Mouse (Mus musculus) midbrain, embryonic 11.5 days (tissue): ENCODE data around the gene C8a. TPM values are rescaled to one million over a fixed set of nuclear protein-coding genes. Genes with fewer than 3 reads are reported as not detected.

Source experiments
- ATAC-seq: fragments of 200-750 bp; cut with Nextera tagmentation; 2 replicates; pipeline ENCODE4 v1.8.0; 2017; ENCODE audit warnings: moderate TSS enrichment, moderate library complexity; ENCODE audit not compliant: low FRiP score
- DNase-seq: peaks from one replicate; pipeline ENCODE4 v3.0.0; 2015; ENCODE audit warnings: low spot score; ENCODE audit errors: missing footprints
- H3K27ac ChIP-seq: fragments of 300-500 bp; sonication (generic); 2 replicates; pipeline ENCODE4 v1.5.1; 2014; ENCODE audit warnings: low read depth, low read length
- H3K27me3 ChIP-seq: fragments of 300-500 bp; sonication (generic); 2 replicates; pipeline ENCODE4 v1.6.1; 2014; ENCODE audit warnings: mild to moderate bottlenecking, low read length, moderate library complexity, mixed read lengths; ENCODE audit not compliant: control insufficient read depth, insufficient read depth
- H3K36me3 ChIP-seq: fragments of 300-500 bp; sonication (generic); 2 replicates; pipeline ENCODE4 v1.6.1; 2014; ENCODE audit warnings: mild to moderate bottlenecking, low read length, moderate library complexity, mixed read lengths; ENCODE audit not compliant: control insufficient read depth, insufficient read depth
- H3K4me1 ChIP-seq: fragments of 300-500 bp; sonication (generic); 2 replicates; pipeline ENCODE4 v1.6.1; 2014; ENCODE audit warnings: low read length; ENCODE audit not compliant: control insufficient read depth, insufficient read depth
- H3K4me2 ChIP-seq: fragments of 300-500 bp; sonication (generic); 2 replicates; pipeline ENCODE4 v1.6.1; 2014; ENCODE audit warnings: mild to moderate bottlenecking, moderate library complexity
- H3K4me3 ChIP-seq: fragments of 300-500 bp; sonication (generic); 2 replicates; pipeline ENCODE4 v1.5.1; 2014; ENCODE audit warnings: low read depth, low read length
- H3K9ac ChIP-seq: fragments of 300-500 bp; sonication (generic); 2 replicates; pipeline ENCODE4 v1.6.1; 2014; ENCODE audit warnings: low read length
- H3K9me3 ChIP-seq: fragments of 300-500 bp; sonication (generic); 2 replicates; pipeline ENCODE4 v1.6.1; 2016; ENCODE audit warnings: low read length; ENCODE audit not compliant: control insufficient read depth
- WGBS: fragments of 180-500 bp; shearing (Covaris S2); extraction: QIAGEN DNeasy Blood & Tissue Kit; methylation state at CpG from one replicate; pipeline ENCODE4 v1.1.7; 2014; 5-methylcytosine and 5-hydroxymethylcytosine counted together
- polyA plus RNA-seq: library from polyadenylated mRNA; unstranded; fragments of >200 nt; fragmentation: Nextera tagmentation; extraction: Ambion mirVana; gene quantifications from 2 replicates; pipeline ENCODE4 v1.2.1, GENCODE M21; 2014

The C8a gene
- polyA plus RNA-seq, 1 experiment from 2014 or later, result not detected

GRCm38 (mm10) chr4:104770331-104770730 is 105.9 kb downstream of the C8a start:
- Histone ChIP-seq H3K27me3 (no peaks in the 10 kb centered on the region), H3K4me2 (no peak overlapping the region), H3K9ac (no peak overlapping the region), H3K27ac (no peak overlapping the region), H3K4me1 (no peaks in the 10 kb centered on the region), H3K9me3 (no peaks in the 10 kb centered on the region), H3K4me3 (no peak overlapping the region), H3K36me3 (no peaks in the 10 kb centered on the region)
- 72% methylated on average over 4 of the region's 4 CpGs for WGBS
- ATAC-seq, result no peak
- no peak for DNase-seq

- Histone ChIP-seq H3K9me3 (no peaks in the 10 kb centered on the region), H3K4me3 (no peak overlapping the region), H3K36me3 (no peaks in the 10 kb centered on the region), H3K9ac (no peak overlapping the region), H3K27ac (no peak overlapping the region), H3K27me3 (no peaks in the 10 kb centered on the region), H3K4me2 (no peak overlapping the region), H3K4me1 (no peaks in the 10 kb centered on the region)
- 92% methylated on average over 8 of the region's 8 CpGs for WGBS
- ATAC-seq, result no peak
- DNase-seq, result no peak
Measured at GRCm38 (mm10) chr4:104769602-104770001, 106.6 kb downstream of the C8a start.

- ATAC-seq (no peak), DNase-seq (no peak)
- no peaks in the 10 kb centered on the region for H3K4me1 ChIP-seq
- H3K27ac ChIP-seq, result no peak overlapping the region
- no peak overlapping the region for H3K4me2 ChIP-seq
- WGBS, result 76% methylated on average over 4 of the region's 4 CpGs
- no peak overlapping the region for H3K4me3 ChIP-seq
- H3K9me3 ChIP-seq, result no peaks in the 10 kb centered on the region
- no peak overlapping the region for H3K9ac ChIP-seq
- H3K36me3 ChIP-seq, result no peaks in the 10 kb centered on the region
- no peaks in the 10 kb centered on the region for H3K27me3 ChIP-seq
Measured at GRCm38 (mm10) chr4:104768190-104768589, 108.0 kb downstream of the C8a start.

DNA sequence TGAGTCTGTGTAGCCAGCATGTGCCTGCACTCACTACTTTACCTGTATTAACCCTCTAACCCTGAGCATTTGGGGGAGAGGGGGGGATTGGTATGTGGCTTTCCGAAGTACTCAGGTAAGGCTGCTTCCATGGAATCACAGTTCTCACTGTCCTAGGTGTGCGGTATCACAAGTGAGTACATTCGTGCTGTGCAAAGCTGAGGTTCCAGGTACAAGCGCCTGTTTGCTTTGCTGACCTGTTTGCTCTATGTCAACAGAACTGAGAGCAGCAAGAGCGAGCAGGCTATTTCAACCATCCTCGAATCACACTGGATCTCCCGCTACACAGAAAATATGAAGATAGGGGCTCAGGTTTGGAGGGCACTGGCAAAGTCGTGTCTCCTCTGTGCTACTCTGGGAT is 110.1 kb downstream of the C8a start, which contains the start of gene C8b:
C8b (plus strand) TSS at position 253 of the 400 bp plus-strand sequence.
- ATAC-seq (no peak), DNase-seq (peak; percentile 35)
- Histone ChIP-seq H3K4me1 (peaks cover 4% of the 10 kb centered on the region; the same call in 1 of the 2 replicates), H3K9ac (no peak within 1 kb of the TSS), H3K4me2 (no peak within 1 kb of the TSS), H3K4me3 (no peak within 1 kb of the TSS), H3K36me3 (no peaks in the 10 kb centered on the region), H3K9me3 (no peaks in the 10 kb centered on the region), H3K27ac (no peak within 1 kb of the TSS), H3K27me3 (no peaks in the 10 kb centered on the region)
- 98% methylated on average over 8 of the region's 8 CpGs for WGBS

Other genes with a start within 250 kb of the C8a start
- not detected in 2 replicates for gene C8b, start 110.1 kb downstream of the C8a start, polyA plus RNA-seq
- gene Gm17662, start 19.1 kb downstream of the C8a start, polyA plus RNA-seq, result not detected in 2 replicates
- 0.07 TPM in 1 of 2 replicates, not detected in the other for gene Fyb2, start 37.1 kb upstream of the C8a start, polyA plus RNA-seq
- gene Prkaa2, start 233.5 kb upstream of the C8a start, polyA plus RNA-seq, result 3.7 and 4.4 TPM in 2 replicates